Mouse (Mus musculus): ENCODE measurements around the gene Capn1. TPM values are rescaled to one million over a fixed set of nuclear protein-coding genes. Genes with fewer than 3 reads are reported as not detected.

The Capn1 gene
- 2.0 and 2.4 TPM in 2 replicates for polyA plus RNA-seq (2016; fragmentation: Nextera tagmentation; extraction: Ambion mirVana)

GRCm38 (mm10) chr19:6015511-6016315, at the start of gene Capn1:
Gene Capn1 (minus strand): TSS chr19:6015897.
- DNase-seq (ENCODE audit: low spot score): peak; percentile 83
- Histone ChIP-seq H3K27me3 (ENCODE audit: low read depth, poor library complexity, severe bottlenecking) (peaks cover 49% of the 10 kb centered on the region), H3K9me3 (replicated peaks) (no peaks in the 10 kb centered on the region), H3K36me3 (no peaks in the 10 kb centered on the region), H3K4me1 (peaks cover 21% of the 10 kb centered on the region), H3K4me3 (peak within 1 kb of the TSS; percentile 64), H3K27ac (peak within 1 kb of the TSS; percentile 80)
- 3% methylated on average over 40 of the region's 40 CpGs for WGBS

GRCm38 (mm10) chr19:6063081-6063480, 47.4 kb upstream of the Capn1 start:
- WGBS: 97% methylated on average over 6 of the region's 6 CpGs
- peak overlapping the region; percentile 88 for H3K4me3 ChIP-seq
- no peak overlapping the region for H3K27ac ChIP-seq
- no peak for DNase-seq (ENCODE audit: low spot score)
- peaks cover 54% of the 10 kb centered on the region for H3K4me1 ChIP-seq
- peaks cover 34% of the 10 kb centered on the region for H3K36me3 ChIP-seq
- no peaks in the 10 kb centered on the region for H3K27me3 ChIP-seq (ENCODE audit: low read depth, poor library complexity, severe bottlenecking)
- no peaks in the 10 kb centered on the region for H3K9me3 ChIP-seq (replicated peaks)

- Histone ChIP-seq H3K4me1 (peaks cover 47% of the 10 kb centered on the region), H3K27ac (peak overlapping the region; percentile 94), H3K4me3 (peak overlapping the region; percentile 88), H3K36me3 (peaks cover 34% of the 10 kb centered on the region), H3K27me3 (ENCODE audit: low read depth, poor library complexity, severe bottlenecking) (no peaks in the 10 kb centered on the region), H3K9me3 (replicated peaks) (no peaks in the 10 kb centered on the region)
- WGBS: 76% methylated on average over 5 of the region's 5 CpGs
- no peak for DNase-seq (ENCODE audit: low spot score)
Measured at GRCm38 (mm10) chr19:6062418-6062817, 46.7 kb upstream of the Capn1 start.

- no peaks in the 10 kb centered on the region for H3K27me3 ChIP-seq (ENCODE audit: low read depth, poor library complexity, severe bottlenecking)
- peak overlapping the region; percentile 88 for H3K4me3 ChIP-seq
- WGBS: 2% methylated on average over 44 of the region's 44 CpGs
- no peaks in the 10 kb centered on the region for H3K9me3 ChIP-seq (replicated peaks)
- peak overlapping the region; percentile 94 for H3K27ac ChIP-seq
- peak; percentile 58 for DNase-seq (ENCODE audit: low spot score)
- peaks cover 34% of the 10 kb centered on the region for H3K36me3 ChIP-seq
- H3K4me1 ChIP-seq: peaks cover 43% of the 10 kb centered on the region
Measured at GRCm38 (mm10) chr19:6061641-6062302, 46.1 kb upstream of the Capn1 start.

- DNase-seq (ENCODE audit: low spot score): peak; percentile 91
- under 1% methylated on average over 58 of the region's 58 CpGs for WGBS
- H3K4me3 ChIP-seq: peak within 1 kb of the TSS; percentile 88
Measured at GRCm38 (mm10) chr19:6061021-6061533, 45.4 kb upstream of the Capn1 start, which contains the start of gene Znhit2. Gene Znhit2 (plus strand): TSS chr19:6061192.

GRCm38 (mm10) chr19:6058966-6059365, 43.3 kb upstream of the Capn1 start:
- peaks cover 41% of the 10 kb centered on the region for H3K4me1 ChIP-seq
- H3K36me3 ChIP-seq: peaks cover 54% of the 10 kb centered on the region
- H3K27ac ChIP-seq: no peak overlapping the region
- 87% methylated on average over 5 of the region's 5 CpGs for WGBS
- no peaks in the 10 kb centered on the region for H3K9me3 ChIP-seq (replicated peaks)
- H3K4me3 ChIP-seq: peak overlapping the region; percentile 87
- no peaks in the 10 kb centered on the region for H3K27me3 ChIP-seq (ENCODE audit: low read depth, poor library complexity, severe bottlenecking)
- DNase-seq (ENCODE audit: low spot score): no peak

More at GRCm38 (mm10) chr19:6061021-6061533, 45.4 kb upstream of the Capn1 start, which contains the start of gene Znhit2:
- H3K36me3 ChIP-seq: peaks cover 36% of the 10 kb centered on the region
- H3K9me3 ChIP-seq (replicated peaks): no peaks in the 10 kb centered on the region
- peak within 1 kb of the TSS; percentile 94 for H3K27ac ChIP-seq
- no peaks in the 10 kb centered on the region for H3K27me3 ChIP-seq (ENCODE audit: low read depth, poor library complexity, severe bottlenecking)
- peaks cover 43% of the 10 kb centered on the region for H3K4me1 ChIP-seq

GRCm38 (mm10) chr19:6058513-6058912, 42.8 kb upstream of the Capn1 start:
- Histone ChIP-seq H3K4me1 (peaks cover 41% of the 10 kb centered on the region), H3K4me3 (peak overlapping the region; percentile 87), H3K36me3 (peaks cover 54% of the 10 kb centered on the region), H3K27me3 (ENCODE audit: low read depth, poor library complexity, severe bottlenecking) (no peaks in the 10 kb centered on the region), H3K9me3 (replicated peaks) (no peaks in the 10 kb centered on the region), H3K27ac (peak overlapping the region; percentile 94)
- 38% methylated on average over 5 of the region's 5 CpGs for WGBS
- no peak for DNase-seq (ENCODE audit: low spot score)

- H3K36me3 ChIP-seq: peaks cover 56% of the 10 kb centered on the region
- DNase-seq (ENCODE audit: low spot score): peak; percentile 100
Measured at GRCm38 (mm10) chr19:6057313-6058096, 41.8 kb upstream of the Capn1 start, which contains the start of the genes Mrpl49 and Fau. Gene Mrpl49 (minus strand): TSS chr19:6057785. Gene Fau (plus strand): TSS chr19:6057844.

GRCm38 (mm10) chr19:6056696-6057095, 41.0 kb upstream of the Capn1 start:
- Histone ChIP-seq H3K4me3 (peak overlapping the region; percentile 87), H3K27ac (peak overlapping the region; percentile 94), H3K4me1 (peaks cover 25% of the 10 kb centered on the region), H3K36me3 (peaks cover 64% of the 10 kb centered on the region), H3K9me3 (replicated peaks) (no peaks in the 10 kb centered on the region), H3K27me3 (ENCODE audit: low read depth, poor library complexity, severe bottlenecking) (no peaks in the 10 kb centered on the region)
- DNase-seq (ENCODE audit: low spot score): no peak
- 71% methylated on average over 4 of the region's 4 CpGs for WGBS

More at GRCm38 (mm10) chr19:6057313-6058096, 41.8 kb upstream of the Capn1 start, which contains the start of the genes Mrpl49 and Fau:
- H3K4me3 ChIP-seq: peak within 1 kb of the TSS; percentile 87
- H3K4me1 ChIP-seq: peaks cover 33% of the 10 kb centered on the region
- no peaks in the 10 kb centered on the region for H3K9me3 ChIP-seq (replicated peaks)
- under 1% methylated on average over 63 of the region's 63 CpGs for WGBS
- H3K27me3 ChIP-seq (ENCODE audit: low read depth, poor library complexity, severe bottlenecking): no peaks in the 10 kb centered on the region
- peak within 1 kb of the TSS; percentile 94 for H3K27ac ChIP-seq

- H3K36me3 ChIP-seq: peaks cover 77% of the 10 kb centered on the region
- DNase-seq (ENCODE audit: low spot score): no peak
- peaks cover 17% of the 10 kb centered on the region for H3K4me1 ChIP-seq
- no peak overlapping the region for H3K27ac ChIP-seq
- H3K4me3 ChIP-seq: no peak overlapping the region; the same call in 1 of the 2 replicates
- WGBS: 90% methylated on average over 5 of the region's 5 CpGs
- H3K9me3 ChIP-seq (replicated peaks): no peaks in the 10 kb centered on the region
- H3K27me3 ChIP-seq (ENCODE audit: low read depth, poor library complexity, severe bottlenecking): no peaks in the 10 kb centered on the region
Measured at GRCm38 (mm10) chr19:6054296-6054695, 38.6 kb upstream of the Capn1 start.

GRCm38 (mm10) chr19:6052516-6052915, 36.8 kb upstream of the Capn1 start:
- H3K4me3 ChIP-seq: no peak overlapping the region
- no peak for DNase-seq (ENCODE audit: low spot score)
- H3K4me1 ChIP-seq: peaks cover 21% of the 10 kb centered on the region
- no peaks in the 10 kb centered on the region for H3K27me3 ChIP-seq (ENCODE audit: low read depth, poor library complexity, severe bottlenecking)
- WGBS: 91% methylated on average over 7 of the region's 7 CpGs
- peaks cover 84% of the 10 kb centered on the region for H3K36me3 ChIP-seq
- H3K27ac ChIP-seq: no peak overlapping the region
- no peaks in the 10 kb centered on the region for H3K9me3 ChIP-seq (replicated peaks)

Data from limb, embryonic 10.5 days (tissue).